Mouse (Mus musculus): ENCODE measurements around the gene Sdr42e1. TPM values are rescaled to one million over a fixed set of nuclear protein-coding genes. Genes with fewer than 3 reads are reported as not detected.

Gene Sdr42e1
- polyA plus RNA-seq, 1 experiment from 2014 or later = 0.43 TPM

GRCm38 (mm10) chr8:117667349-117668124, 6.0 kb downstream of the Sdr42e1 start:
- WGBS = 85% methylated on average over 13 of the region's 13 CpGs

DNA sequence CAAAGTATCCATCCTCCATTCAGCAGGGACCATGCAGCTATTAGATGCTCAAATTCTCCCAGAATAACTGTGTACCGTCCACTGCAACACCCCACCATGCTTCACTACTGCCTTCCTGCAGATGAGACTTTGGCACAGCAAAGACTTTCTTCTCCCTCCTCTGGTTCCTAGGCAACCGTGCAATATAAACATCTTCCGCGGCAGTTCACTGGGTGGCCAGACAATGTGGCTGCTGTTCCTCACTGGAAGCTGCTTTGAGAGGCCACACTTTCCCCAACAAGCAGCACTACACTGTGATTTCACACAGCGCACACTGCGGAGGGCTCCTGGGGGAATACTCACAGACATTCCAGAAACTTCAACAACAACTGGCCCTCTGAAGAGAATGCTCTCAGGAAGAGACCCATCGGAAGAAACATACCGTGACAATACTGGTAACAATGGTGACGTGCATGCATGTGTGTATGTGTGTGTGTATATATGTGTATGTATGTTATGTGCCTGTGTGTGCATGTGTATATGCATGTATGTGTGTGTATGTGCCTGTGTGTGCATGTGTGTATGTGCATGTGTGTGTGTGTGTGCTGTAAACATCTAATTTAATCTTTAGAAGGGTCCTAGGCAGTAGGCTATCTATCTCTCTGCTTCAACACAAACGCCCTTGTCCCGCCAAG, 13.0 kb downstream of the Sdr42e1 start:
- H3K9me3 ChIP-seq = no peaks in the 10 kb centered on the region
- no peaks in the 10 kb centered on the region for H3K36me3 ChIP-seq
- peaks cover 16% of the 10 kb centered on the region for H3K4me1 ChIP-seq (replicated peaks)
- WGBS = 41% methylated on average over 11 of the region's 11 CpGs
- H3K4me3 ChIP-seq (replicated peaks) = no peak overlapping the region
- peak overlapping the region; percentile 64; the same call in 1 of the 2 replicates for H3K27ac ChIP-seq
- ATAC-seq (ENCODE audit: insufficient number of reproducible peaks, insufficient read depth, low FRiP score, low TSS enrichment, low read depth) = peak; percentile 78; the same call in 1 of the 2 replicates
- no peaks in the 10 kb centered on the region for H3K27me3 ChIP-seq
- peak overlapping the region; percentile 24; the same call in 1 of the 2 replicates for H3K4me2 ChIP-seq
- no peak overlapping the region for H3K9ac ChIP-seq (replicated peaks)

More at GRCm38 (mm10) chr8:117667349-117668124, 6.0 kb downstream of the Sdr42e1 start:
- Histone ChIP-seq H3K9ac (replicated peaks) (no peak overlapping the region), H3K36me3 (no peaks in the 10 kb centered on the region), H3K9me3 (no peaks in the 10 kb centered on the region), H3K4me2 (no peak overlapping the region), H3K4me3 (replicated peaks) (no peak overlapping the region), H3K27me3 (no peaks in the 10 kb centered on the region), H3K4me1 (replicated peaks) (peaks cover 21% of the 10 kb centered on the region), H3K27ac (no peak overlapping the region)
- ATAC-seq (ENCODE audit: insufficient number of reproducible peaks, insufficient read depth, low FRiP score, low TSS enrichment, low read depth) = no peak

DNA sequence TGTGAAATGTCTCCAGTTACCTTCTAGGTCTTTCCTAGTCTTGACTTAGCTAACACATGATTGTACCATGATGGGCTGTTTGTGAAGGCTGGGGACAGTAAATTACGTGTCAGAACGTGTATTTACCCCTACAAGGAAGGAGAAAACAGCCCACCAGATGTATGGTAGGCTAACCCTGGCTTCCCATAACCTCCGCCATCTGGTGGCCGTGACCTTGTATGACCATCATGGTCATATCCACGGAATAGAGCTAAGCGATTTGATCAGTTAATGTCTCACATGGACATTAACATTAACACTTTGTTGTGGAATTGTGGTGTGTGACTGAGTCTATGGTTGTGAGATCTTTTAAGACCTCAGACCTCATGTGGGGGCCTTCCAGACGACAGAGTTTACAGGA, 14.5 kb downstream of the Sdr42e1 start:
- Histone ChIP-seq H3K27ac (no peak overlapping the region), H3K4me1 (replicated peaks) (peaks cover 16% of the 10 kb centered on the region), H3K4me3 (replicated peaks) (no peak overlapping the region), H3K9me3 (no peaks in the 10 kb centered on the region), H3K9ac (replicated peaks) (no peak overlapping the region), H3K36me3 (no peaks in the 10 kb centered on the region), H3K4me2 (no peak overlapping the region), H3K27me3 (no peaks in the 10 kb centered on the region)
- no peak for ATAC-seq (ENCODE audit: insufficient number of reproducible peaks, insufficient read depth, low FRiP score, low TSS enrichment, low read depth)
- 71% methylated on average over 7 of the region's 7 CpGs for WGBS

GRCm38 (mm10) chr8:117652318-117652717, 21.2 kb downstream of the Sdr42e1 start:
- no peaks in the 10 kb centered on the region for H3K36me3 ChIP-seq
- H3K4me3 ChIP-seq (replicated peaks) = no peak overlapping the region
- ATAC-seq (ENCODE audit: insufficient number of reproducible peaks, insufficient read depth, low FRiP score, low TSS enrichment, low read depth) = no peak
- H3K4me2 ChIP-seq = no peak overlapping the region
- 93% methylated on average over 1 of the region's 1 CpGs for WGBS
- no peak overlapping the region for H3K27ac ChIP-seq
- no peaks in the 10 kb centered on the region for H3K4me1 ChIP-seq (replicated peaks)
- H3K9ac ChIP-seq (replicated peaks) = no peak overlapping the region
- H3K27me3 ChIP-seq = no peaks in the 10 kb centered on the region
- H3K9me3 ChIP-seq = no peaks in the 10 kb centered on the region

DNA sequence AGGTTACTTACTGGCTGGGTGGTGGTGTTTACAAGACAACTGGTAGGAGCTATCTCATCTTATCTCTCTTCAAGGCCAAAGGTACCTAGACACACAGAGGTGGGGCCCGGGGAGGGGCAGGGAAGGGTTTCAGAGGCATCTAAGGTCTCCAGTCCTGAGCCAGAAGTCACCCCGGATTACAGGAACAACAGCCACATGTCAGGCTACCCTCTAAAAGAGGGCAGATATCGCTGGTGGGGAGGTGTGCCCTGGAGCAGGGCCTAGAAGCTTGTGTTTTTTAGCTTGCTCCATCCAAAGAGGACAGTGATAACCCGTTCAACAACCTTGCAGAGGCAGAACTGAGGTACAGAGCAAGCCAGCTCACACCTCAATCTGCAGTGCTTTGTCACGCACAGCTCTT, 27.0 kb downstream of the Sdr42e1 start:
- Histone ChIP-seq H3K9ac (replicated peaks) (no peak overlapping the region), H3K27ac (no peak overlapping the region), H3K9me3 (no peaks in the 10 kb centered on the region), H3K4me1 (replicated peaks) (no peaks in the 10 kb centered on the region), H3K36me3 (no peaks in the 10 kb centered on the region), H3K27me3 (no peaks in the 10 kb centered on the region), H3K4me2 (no peak overlapping the region), H3K4me3 (replicated peaks) (no peak overlapping the region)
- ATAC-seq (ENCODE audit: insufficient number of reproducible peaks, insufficient read depth, low FRiP score, low TSS enrichment, low read depth) = no peak
- WGBS = 70% methylated on average over 5 of the region's 5 CpGs

DNA sequence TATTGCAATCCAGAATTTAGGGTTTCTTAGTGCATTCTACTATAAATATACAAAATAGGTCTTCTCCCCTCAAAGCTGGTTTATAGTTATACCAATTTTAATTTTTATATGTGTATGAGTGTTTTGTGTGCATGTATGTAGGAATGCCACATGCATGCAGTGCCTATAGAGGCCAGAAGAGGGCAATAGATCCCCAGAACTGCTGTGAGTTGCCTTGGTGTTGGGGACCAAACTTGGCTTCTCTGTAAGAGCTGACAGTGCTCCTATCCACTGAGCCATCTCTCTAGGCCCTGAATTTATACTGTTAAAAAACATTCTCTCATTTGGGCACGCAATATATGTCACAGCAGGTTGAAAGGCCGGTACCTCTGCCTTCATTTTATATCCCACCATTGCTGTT, 27.5 kb downstream of the Sdr42e1 start:
- ATAC-seq (ENCODE audit: insufficient number of reproducible peaks, insufficient read depth, low FRiP score, low TSS enrichment, low read depth) = no peak
- Histone ChIP-seq H3K9me3 (no peaks in the 10 kb centered on the region), H3K27ac (no peak overlapping the region), H3K27me3 (no peaks in the 10 kb centered on the region), H3K9ac (replicated peaks) (no peak overlapping the region), H3K4me3 (replicated peaks) (no peak overlapping the region), H3K4me1 (replicated peaks) (no peaks in the 10 kb centered on the region), H3K4me2 (no peak overlapping the region), H3K36me3 (no peaks in the 10 kb centered on the region)
- WGBS = 40% methylated on average over 2 of the region's 2 CpGs

- 75% methylated on average over 5 of the region's 5 CpGs for WGBS
- H3K4me1 ChIP-seq (replicated peaks) = no peaks in the 10 kb centered on the region
- no peaks in the 10 kb centered on the region for H3K9me3 ChIP-seq
- H3K4me3 ChIP-seq (replicated peaks) = no peak overlapping the region
- no peak overlapping the region for H3K9ac ChIP-seq (replicated peaks)
- no peak overlapping the region for H3K4me2 ChIP-seq
- H3K27me3 ChIP-seq = no peaks in the 10 kb centered on the region
- H3K27ac ChIP-seq = no peak overlapping the region
- no peak for ATAC-seq (ENCODE audit: insufficient number of reproducible peaks, insufficient read depth, low FRiP score, low TSS enrichment, low read depth)
- H3K36me3 ChIP-seq = no peaks in the 10 kb centered on the region
Observed at GRCm38 (mm10) chr8:117645486-117645885, 28.0 kb downstream of the Sdr42e1 start.

- Histone ChIP-seq H3K4me1 (replicated peaks) (no peaks in the 10 kb centered on the region), H3K27me3 (no peaks in the 10 kb centered on the region), H3K36me3 (no peaks in the 10 kb centered on the region), H3K4me2 (no peak overlapping the region), H3K4me3 (replicated peaks) (no peak overlapping the region), H3K27ac (no peak overlapping the region), H3K9ac (replicated peaks) (no peak overlapping the region), H3K9me3 (no peaks in the 10 kb centered on the region)
- WGBS = 93% methylated on average over 9 of the region's 9 CpGs
- no peak for ATAC-seq (ENCODE audit: insufficient number of reproducible peaks, insufficient read depth, low FRiP score, low TSS enrichment, low read depth)
Observed at GRCm38 (mm10) chr8:117639631-117640030, 33.9 kb downstream of the Sdr42e1 start.

DNA sequence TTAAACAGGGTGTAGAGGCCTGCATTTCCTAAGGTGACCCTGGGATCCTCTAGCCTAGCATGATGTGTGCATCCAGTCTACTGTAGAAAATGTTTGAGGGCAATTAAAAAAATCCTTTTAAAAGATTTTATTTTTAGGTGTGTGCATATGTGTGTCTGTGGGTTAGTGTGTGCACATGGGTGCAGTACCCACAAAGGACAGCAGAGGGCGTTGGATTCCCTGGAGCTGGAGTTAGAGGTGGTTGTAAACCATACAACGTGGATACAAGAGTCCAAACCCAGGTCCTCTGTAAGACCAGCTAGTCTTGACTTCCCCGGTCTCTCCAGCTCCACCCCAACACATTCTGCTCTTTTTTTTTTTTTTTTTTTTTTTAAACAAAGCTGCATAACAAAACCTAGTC, 36.0 kb downstream of the Sdr42e1 start:
- Histone ChIP-seq H3K36me3 (no peaks in the 10 kb centered on the region), H3K4me1 (replicated peaks) (no peaks in the 10 kb centered on the region)
- no peak for ATAC-seq (ENCODE audit: insufficient number of reproducible peaks, insufficient read depth, low FRiP score, low TSS enrichment, low read depth)

GRCm38 (mm10) chr8:117634406-117634805, 39.1 kb downstream of the Sdr42e1 start:
- no peak overlapping the region for H3K9ac ChIP-seq (replicated peaks)
- H3K4me2 ChIP-seq = no peak overlapping the region
- 74% methylated on average over 7 of the region's 7 CpGs for WGBS
- no peak overlapping the region for H3K27ac ChIP-seq
- no peaks in the 10 kb centered on the region for H3K27me3 ChIP-seq
- H3K9me3 ChIP-seq = no peaks in the 10 kb centered on the region
- no peak for ATAC-seq (ENCODE audit: insufficient number of reproducible peaks, insufficient read depth, low FRiP score, low TSS enrichment, low read depth)
- no peaks in the 10 kb centered on the region for H3K4me1 ChIP-seq (replicated peaks)
- H3K36me3 ChIP-seq = no peaks in the 10 kb centered on the region
- no peak overlapping the region for H3K4me3 ChIP-seq (replicated peaks)

More for the DNA sequence above, 36.0 kb downstream of the Sdr42e1 start:
- Histone ChIP-seq H3K4me3 (replicated peaks) (no peak overlapping the region), H3K4me2 (no peak overlapping the region), H3K27me3 (no peaks in the 10 kb centered on the region), H3K9ac (replicated peaks) (no peak overlapping the region), H3K27ac (no peak overlapping the region), H3K9me3 (no peaks in the 10 kb centered on the region)
- WGBS = 63% methylated on average over 3 of the region's 3 CpGs

GRCm38 (mm10) chr8:117632532-117632931, 41.0 kb downstream of the Sdr42e1 start:
- H3K4me2 ChIP-seq = no peak overlapping the region
- no peak overlapping the region for H3K27ac ChIP-seq
- 84% methylated on average over 5 of the region's 5 CpGs for WGBS
- no peak overlapping the region for H3K4me3 ChIP-seq (replicated peaks)
- ATAC-seq (ENCODE audit: insufficient number of reproducible peaks, insufficient read depth, low FRiP score, low TSS enrichment, low read depth) = no peak
- no peaks in the 10 kb centered on the region for H3K27me3 ChIP-seq
- no peaks in the 10 kb centered on the region for H3K36me3 ChIP-seq
- H3K4me1 ChIP-seq (replicated peaks) = no peaks in the 10 kb centered on the region
- no peak overlapping the region for H3K9ac ChIP-seq (replicated peaks)
- no peaks in the 10 kb centered on the region for H3K9me3 ChIP-seq

All from limb, embryonic 12.5 days (tissue).